In the genomic region with DNA sequence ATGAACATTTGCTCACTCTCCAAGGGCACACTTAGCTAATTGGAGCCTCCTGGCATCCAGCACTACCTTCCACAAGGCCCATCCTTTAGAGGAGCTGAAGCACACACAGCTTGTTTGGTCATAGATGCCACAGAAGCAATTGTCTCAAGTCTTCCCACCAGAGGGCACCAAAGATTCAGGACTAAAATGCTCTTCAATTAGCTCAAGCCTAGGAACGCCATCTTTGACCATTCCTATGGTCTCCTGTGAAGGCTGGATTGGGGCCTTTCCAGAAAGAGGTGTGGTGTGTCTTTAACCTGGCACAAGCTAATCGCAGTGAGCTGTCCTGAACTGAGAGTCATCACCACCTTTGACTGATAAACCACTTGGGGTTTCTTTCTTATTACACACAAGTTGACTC, we compare ENCODE assay signal across 8 mouse cellular contexts. TPM values are rescaled to one million over a fixed set of nuclear protein-coding genes. Genes with fewer than 3 reads are reported as not detected.
DNase-seq lines count a peak whose midpoint lies in the region; ATAC-seq lines count a peak whose summit lies in the region.

No protein-coding gene starts in this region.

- peak; percentile 100 for DNase-seq in 3T3-L1 (ENCODE audit: low read depth, low spot score)
- DNase-seq in adrenal gland, postnatal 10 days, result peak; percentile 86
- DNase-seq in embryonic facial prominence, embryonic 11.5 days (ENCODE audit: low spot score), result peak; percentile 98
- DNase-seq in heart, adult 18-20 months, result peak; percentile 87 to 91
- peak; percentile 68 for DNase-seq in kidney, adult 11 months
- DNase-seq in left cerebral cortex, postnatal 36 days (ENCODE audit: low spot score in 2 of 2), result peak; percentile 65 to 66
- peak; percentile 99 for DNase-seq in midbrain, embryonic 11.5 days (ENCODE audit: low spot score, missing footprints)
- peak; percentile 50 for DNase-seq in spleen, adult 12 weeks (ENCODE audit: low spot score)

- no peak overlapping the region for H3K4me2 ChIP-seq in embryonic facial prominence, embryonic 11.5 days (ENCODE audit: low read depth, low read length)
- no peak overlapping the region for H3K4me2 ChIP-seq in midbrain, embryonic 11.5 days

- H3K27ac ChIP-seq in embryonic facial prominence, embryonic 11.5 days (replicated peaks; ENCODE audit: low read depth, low read length), result peak overlapping the region; percentile 97
- H3K27ac ChIP-seq in midbrain, embryonic 11.5 days (ENCODE audit: low read depth, low read length), result no peak overlapping the region; the same call in 1 of the 2 replicates

- H3K27me3 ChIP-seq in embryonic facial prominence, embryonic 11.5 days (ENCODE audit: control insufficient read depth, insufficient read depth, low read length), result no peaks in the 10 kb centered on the region
- H3K27me3 ChIP-seq in midbrain, embryonic 11.5 days (ENCODE audit: control insufficient read depth, insufficient read depth, low read length), result no peaks in the 10 kb centered on the region

- 2% methylated on average over 2 of the region's 2 CpGs for WGBS in embryonic facial prominence, embryonic 11.5 days
- WGBS in midbrain, embryonic 11.5 days, result 5% methylated on average over 2 of the region's 2 CpGs

- intact Hi-C loops in left cerebral cortex, postnatal 36 days (cut with DNase I), result loop anchor here (1.0 to 5.0 kb wide), 4 partner anchors 153 to 717 kb away; no protein-coding TSS in a partner anchor

- peaks cover 15% of the 10 kb centered on the region for H3K4me1 ChIP-seq in embryonic facial prominence, embryonic 11.5 days (ENCODE audit: control insufficient read depth, insufficient read depth, low read length)
- H3K4me1 ChIP-seq in midbrain, embryonic 11.5 days (ENCODE audit: control insufficient read depth, insufficient read depth, low read length), result peaks cover 44% of the 10 kb centered on the region

- no peaks in the 10 kb centered on the region for H3K9me3 ChIP-seq in embryonic facial prominence, embryonic 11.5 days (replicated peaks; ENCODE audit: control insufficient read depth, low read length)
- H3K9me3 ChIP-seq in midbrain, embryonic 11.5 days (ENCODE audit: control insufficient read depth, low read length), result no peaks in the 10 kb centered on the region

- H3K36me3 ChIP-seq in embryonic facial prominence, embryonic 11.5 days (replicated peaks; ENCODE audit: control insufficient read depth, insufficient read depth, low read depth, low read length), result no peaks in the 10 kb centered on the region
- H3K36me3 ChIP-seq in midbrain, embryonic 11.5 days (ENCODE audit: control insufficient read depth, insufficient read depth, low read length), result no peaks in the 10 kb centered on the region

- H3K9ac ChIP-seq in embryonic facial prominence, embryonic 11.5 days (replicated peaks; ENCODE audit: low read length), result no peak overlapping the region
- no peak overlapping the region for H3K9ac ChIP-seq in midbrain, embryonic 11.5 days (ENCODE audit: low read length)

- ATAC-seq in embryonic facial prominence, embryonic 11.5 days (replicated peaks; ENCODE audit: insufficient number of reproducible peaks, low FRiP score, low TSS enrichment, low read depth), result peak; percentile 48
- ATAC-seq in midbrain, embryonic 11.5 days (ENCODE audit: low FRiP score), result peak; percentile 27

- H3K4me3 ChIP-seq in embryonic facial prominence, embryonic 11.5 days (ENCODE audit: low read depth, low read length), result no peak overlapping the region
- no peak overlapping the region for H3K4me3 ChIP-seq in midbrain, embryonic 11.5 days (ENCODE audit: low read depth, low read length)

RNA-seq across cellular contexts. Expression of a gene that starts 11.5 kb away (rescaled TPM):
- 10 to 100 TPM in 1 of 2 experiments, 1 to 10 TPM in 1; 8.9 to 12.1 TPM for total RNA-seq in adrenal gland, postnatal 10 days (2021)
- 103 and 119 TPM in 2 replicates for polyA plus RNA-seq in embryonic facial prominence, embryonic 11.5 days (2014; fragmentation: Nextera tagmentation; extraction: Ambion mirVana)
- total RNA-seq in heart, adult 18-20 months (2021), result under 1 TPM; 0.44 to 0.62 TPM
- under 1 TPM; 0.49 to 0.63 TPM for total RNA-seq in left cerebral cortex, postnatal 36 days (2021)
- 99.1 and 109 TPM in 2 replicates for polyA plus RNA-seq in midbrain, embryonic 11.5 days (2014; fragmentation: Nextera tagmentation; extraction: Ambion mirVana)

Comparison
In these comparisons a context has a peak if more than half of its experiments do, and no peak if none do; other contexts are left out.
1. DNase-seq: peak in every context shown above with its lines; median percentile 100 in 3T3-L1; 99 in midbrain, embryonic 11.5 days; 98 in embryonic facial prominence, embryonic 11.5 days; 89 in heart, adult 18-20 months; 86 in adrenal gland, postnatal 10 days; 68 in kidney, adult 11 months; 66 in left cerebral cortex, postnatal 36 days; 50 in spleen, adult 12 weeks.
2. RNA of a gene that starts 11.5 kb away (total RNA-seq): 8.9 to 12.1 TPM in adrenal gland, postnatal 10 days; 0.49 to 0.63 TPM in left cerebral cortex, postnatal 36 days and 0.44 to 0.62 TPM in heart, adult 18-20 months; every median in the first group is over 4 times any median in the second.